Mouse (Mus musculus) natural killer cell, adult 2 months (primary cell): ENCODE data around the gene Tbca.

Experiments
- DNase-seq, 2 experiments: peaks; one replicate each; pipeline ENCODE4 v3.0.0; 2022; ENCODE audit warnings: low spot score in 2 of 2

Tbca gene

DNA sequence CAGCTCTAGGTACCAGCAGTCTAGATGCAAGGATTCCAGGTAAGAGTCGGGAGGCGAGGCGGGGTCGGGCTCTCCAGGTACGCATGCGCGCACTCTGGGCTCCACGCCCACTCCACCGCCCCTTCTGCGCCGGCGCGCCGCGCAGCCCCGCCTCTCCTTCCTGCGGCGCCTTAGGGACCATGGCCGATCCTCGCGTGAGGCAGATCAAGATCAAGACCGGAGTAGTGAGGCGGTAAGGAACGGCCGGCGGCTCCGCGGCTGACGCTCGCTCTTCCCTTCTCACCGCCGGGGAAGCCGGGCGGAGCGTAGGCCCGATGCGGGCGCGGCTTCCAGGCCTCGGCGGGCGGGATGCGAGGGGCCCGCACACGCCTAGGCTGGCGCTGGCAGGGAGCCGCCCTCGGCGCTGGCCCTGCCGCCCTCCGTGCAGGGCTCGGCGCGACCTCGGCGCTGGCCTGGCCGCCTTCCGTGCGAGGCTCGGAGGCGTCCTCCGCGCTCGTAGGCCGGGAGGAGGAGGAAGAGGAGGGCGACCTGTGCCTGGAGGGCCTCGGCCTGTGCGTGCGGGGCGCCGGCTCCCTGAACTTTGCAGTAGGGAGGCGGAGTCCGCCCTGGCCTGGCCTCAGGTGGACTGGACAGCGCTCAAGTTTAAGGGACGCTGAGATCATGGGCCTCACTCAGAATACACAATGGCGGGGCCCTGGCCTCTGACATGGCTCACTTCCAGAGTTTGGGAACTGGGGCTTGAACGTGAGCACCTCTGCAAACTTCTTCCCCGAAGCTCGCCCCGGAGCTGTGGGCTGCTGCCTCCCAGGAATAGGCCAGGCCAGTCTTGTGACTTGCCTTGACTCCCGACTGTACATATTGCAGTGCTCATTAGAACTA, at the start of gene Tbca:
TSS of gene Tbca (plus strand) at position 140 of the 879 bp plus-strand sequence.
- peak; percentile 75 to 83 for DNase-seq

DNA sequence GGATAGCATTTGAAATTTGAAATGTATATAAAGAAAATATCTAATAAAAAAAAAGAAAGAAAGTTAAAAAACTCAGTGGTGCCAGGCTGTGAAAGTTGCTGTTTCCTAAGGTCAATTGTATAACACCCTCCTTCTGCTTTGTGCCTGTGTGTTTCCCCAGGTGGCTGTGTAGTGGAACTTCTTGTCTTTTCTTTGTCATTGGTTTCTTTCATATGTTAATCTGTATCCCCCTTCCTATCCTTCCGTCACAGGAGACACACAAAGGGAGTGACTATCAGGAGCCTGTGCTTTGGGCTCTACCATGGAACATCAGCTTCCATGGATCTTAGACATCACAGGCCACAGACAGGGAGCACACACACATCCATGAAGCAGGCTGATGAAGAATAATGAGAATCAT, 43.5 kb upstream of the Tbca start:
- no peak for DNase-seq

DNA sequence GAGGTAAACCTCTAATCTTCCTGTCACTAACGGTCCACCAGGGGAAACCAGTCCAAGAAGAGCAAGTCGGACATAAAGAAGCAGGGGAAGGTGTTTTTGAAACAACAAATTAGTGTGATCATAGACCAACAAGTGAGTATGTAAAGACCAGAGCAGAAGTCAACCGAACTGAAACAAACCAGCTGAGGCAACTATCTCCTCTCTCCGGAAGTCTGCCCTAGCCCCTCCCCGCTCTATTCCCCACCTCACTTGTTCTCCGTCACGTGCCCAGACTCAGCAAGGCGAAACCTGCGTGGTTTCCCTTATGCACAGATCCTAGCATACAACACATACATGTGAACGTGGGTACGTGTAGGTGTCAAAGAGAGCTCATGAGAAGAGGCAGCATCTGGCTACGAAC, 22.9 kb upstream of the Tbca start:
- DNase-seq, result no peak

DNA sequence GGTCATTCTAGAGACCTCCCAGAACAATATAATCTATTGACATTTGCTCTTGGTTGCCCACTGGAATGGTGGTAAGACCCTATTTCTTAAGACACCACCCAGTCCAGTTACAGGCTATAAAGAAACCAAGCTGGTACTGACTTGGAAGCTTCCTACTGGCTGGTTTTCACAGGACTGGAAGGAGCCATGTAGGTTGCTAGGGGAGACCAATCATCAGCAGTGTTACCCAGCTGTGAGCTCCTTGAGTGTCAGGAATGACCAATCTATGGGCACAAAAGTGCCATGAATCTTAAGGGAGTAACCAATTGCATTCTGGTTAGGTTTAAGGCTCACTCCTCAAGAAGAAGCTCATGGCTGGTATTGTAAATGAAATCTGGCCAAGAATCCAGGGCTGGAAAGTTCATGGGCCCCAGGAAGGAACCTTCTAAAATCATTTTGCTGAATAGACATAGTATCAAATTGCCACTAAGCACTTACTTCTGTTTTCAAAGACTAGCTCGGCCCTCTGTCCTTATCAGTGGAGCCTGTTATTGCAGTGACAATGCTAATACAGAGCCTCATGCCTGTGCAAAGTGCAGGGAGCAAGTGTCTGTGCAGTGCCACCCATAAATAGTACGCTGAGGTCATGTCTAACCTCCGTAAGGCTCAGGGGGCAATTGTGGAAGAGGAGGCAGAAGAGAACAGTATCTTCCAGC, 20.1 kb upstream of the Tbca start:
- no peak for DNase-seq

DNA sequence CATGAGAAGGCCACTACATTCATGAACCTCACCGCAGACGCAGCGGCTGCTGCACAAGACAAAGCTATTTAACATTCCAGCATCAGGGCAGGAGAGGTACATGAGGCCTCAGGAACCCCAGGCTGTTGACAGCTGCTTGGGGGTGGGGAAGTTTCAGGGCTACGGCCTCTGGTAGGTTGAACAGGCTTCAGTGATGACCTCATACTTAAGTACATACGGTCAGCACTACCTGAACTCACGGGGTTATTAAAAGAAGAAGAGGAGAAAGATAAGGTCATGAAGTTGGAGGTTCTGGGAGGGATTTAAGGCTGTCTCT, 19.6 kb upstream of the Tbca start:
- DNase-seq, result no peak

DNA sequence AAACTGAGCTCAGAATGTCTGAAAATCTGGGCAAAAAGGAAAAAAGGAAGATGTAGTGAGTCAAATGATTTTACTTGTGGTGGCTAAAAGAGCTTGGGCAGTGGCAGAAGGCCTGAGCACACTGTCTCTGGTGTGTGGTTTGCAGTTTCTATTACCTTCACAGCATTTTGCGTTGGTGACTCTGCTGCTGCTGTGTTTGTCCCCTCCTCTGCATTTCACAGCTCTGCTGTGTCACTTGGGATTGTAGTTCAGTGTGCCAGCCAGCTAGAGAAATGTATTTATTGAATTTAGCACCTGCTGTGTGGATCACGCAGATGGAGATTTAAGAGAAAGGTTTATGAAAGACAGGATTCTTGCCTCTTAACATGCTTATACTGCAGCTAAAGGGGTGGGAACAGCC, 1.8 kb upstream of the Tbca start:
- DNase-seq, result no peak

DNA sequence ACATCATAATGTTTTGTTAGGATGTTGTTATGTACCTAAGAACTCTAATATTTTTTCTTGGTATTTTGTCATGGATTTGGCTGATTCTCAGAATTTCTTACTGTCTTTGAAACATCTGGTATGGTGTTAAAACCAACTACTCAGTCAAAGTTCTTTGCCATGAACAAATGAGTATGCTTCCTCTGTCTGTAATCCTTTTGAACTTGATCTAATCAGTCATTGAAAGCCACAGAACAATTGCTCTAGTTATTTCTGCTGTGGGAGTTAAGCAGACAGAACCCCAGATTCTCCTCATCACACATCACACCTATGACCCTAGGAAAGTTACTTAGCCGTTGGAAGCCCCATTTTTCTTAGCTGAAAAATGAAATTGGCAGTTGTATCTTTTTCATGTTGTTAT, 6.0 kb downstream of the Tbca start:
- DNase-seq, result no peak

DNA sequence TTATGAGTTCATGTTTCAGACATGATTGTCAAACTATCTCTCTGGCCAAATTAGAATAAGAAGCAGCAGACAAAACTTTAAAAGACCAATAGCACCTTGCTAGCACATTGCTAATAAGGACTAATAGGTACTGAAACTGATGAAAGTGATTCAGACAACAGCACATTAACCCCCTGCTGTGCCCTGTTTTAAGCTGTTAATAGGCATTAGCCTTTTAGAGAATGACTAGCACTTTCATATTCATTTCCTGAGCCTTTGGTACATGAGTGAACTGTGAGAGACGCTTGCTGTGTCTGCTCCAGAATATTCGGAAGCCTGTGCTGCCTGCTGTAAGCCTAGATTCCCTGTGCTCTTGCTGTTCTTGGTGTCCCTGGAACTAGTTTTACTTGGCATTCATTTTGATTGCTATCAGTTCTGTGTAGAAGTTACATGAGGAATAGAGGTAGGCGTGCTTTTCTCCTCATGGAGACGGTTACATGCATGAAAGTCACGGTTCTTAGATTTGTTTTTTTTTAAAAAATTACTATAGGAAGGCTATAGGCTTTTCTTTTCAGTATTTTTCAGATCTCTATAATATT, 14.9 kb downstream of the Tbca start:
- no peak for DNase-seq

DNA sequence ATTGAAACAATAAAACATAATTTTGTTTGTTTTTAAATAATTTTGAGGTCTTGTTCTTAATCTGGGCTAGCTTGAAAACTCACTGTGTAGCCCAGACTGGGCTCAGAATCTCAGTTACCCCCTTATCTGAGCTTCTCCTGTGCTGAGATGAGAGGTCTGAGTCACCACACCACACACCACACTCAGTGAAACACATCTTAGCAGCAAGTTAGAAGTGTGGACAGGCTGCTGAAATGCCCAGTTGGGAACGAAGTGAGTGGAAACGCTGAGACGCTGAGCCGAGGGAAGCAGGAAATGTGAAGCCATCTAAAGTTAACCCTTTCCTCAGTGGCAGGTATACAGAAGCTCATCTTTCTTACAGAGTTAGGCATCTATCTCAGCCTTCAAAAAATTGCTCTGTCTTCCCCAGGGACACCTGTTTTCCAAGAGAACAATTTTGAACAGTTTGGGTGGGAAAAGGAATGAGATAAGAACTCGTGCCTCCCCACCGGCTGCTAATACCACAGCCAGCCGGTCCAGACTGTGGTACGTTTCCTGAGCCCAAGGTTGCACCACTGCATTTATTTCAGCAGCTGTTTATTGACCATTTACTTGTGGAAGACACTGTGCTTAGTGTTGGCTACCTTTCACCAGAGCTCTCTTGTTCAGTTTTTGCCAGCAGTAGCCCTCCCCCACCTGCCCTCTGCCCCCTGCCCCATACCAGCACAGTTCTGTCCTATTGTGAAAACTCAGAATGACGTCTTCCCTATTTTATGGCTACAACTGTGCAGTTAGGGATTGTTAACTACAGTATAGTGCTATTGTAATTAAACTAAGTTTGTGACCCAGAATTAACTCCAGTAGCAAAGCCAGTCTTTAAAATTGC, 17.8 kb downstream of the Tbca start:
- DNase-seq, result no peak

DNA sequence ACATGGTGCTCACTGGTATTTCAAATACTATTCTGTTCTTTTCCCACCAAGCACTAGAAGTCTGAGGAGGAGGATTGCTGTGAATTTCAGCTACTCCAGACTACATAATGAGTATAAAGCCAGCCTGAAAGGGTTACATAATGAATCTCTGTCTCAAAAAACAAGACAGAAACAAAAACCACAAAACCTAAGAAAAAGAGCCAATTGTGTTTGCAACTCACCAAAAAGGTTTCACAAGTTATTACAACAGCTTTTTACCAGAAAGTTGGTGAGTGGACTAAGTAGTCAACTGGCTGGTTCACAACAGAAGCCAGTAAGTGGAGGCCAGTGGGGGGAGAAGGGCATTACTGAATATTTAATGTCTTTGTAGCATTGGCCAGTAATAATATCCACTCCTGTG, 19.9 kb downstream of the Tbca start:
- no peak for DNase-seq

DNA sequence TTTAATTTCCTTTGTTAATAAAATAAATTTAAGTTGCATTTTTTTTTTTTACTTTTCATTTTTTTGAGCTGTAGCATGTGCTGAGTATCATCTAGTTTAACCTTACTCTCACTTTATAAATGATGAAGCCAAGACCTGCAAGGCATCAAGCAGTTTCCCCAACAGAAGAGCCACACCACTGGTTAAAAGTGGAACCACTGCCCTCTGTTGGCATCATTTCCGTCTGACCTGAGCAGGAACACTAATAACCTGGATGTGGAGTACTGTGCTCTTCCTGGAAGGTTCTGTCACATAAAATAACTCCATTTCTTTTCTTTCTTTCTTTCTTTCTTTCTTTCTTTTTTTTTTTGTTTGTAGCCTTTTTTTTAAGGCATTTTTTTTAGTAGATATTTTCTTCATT, 21.0 kb downstream of the Tbca start:
- DNase-seq, result no peak

DNA sequence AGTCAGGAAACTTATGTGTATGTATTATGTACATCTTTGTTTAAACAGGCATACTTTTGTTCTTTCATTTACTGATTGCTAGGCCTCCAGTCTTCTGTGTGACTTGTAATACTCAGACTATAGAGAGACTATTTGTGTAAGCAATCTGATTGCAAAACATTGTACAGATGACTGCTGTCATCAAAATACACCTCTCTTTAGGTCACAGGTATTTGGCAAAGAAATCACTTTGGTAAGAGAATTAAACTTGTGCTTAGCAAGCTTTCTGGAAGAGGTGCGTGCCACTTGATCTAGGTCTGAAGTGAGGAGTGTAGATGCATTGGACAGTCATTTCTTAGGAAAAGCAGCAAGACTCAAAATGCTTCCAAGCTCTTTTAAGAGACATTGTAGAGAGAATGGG, 22.7 kb downstream of the Tbca start:
- no peak for DNase-seq

DNA sequence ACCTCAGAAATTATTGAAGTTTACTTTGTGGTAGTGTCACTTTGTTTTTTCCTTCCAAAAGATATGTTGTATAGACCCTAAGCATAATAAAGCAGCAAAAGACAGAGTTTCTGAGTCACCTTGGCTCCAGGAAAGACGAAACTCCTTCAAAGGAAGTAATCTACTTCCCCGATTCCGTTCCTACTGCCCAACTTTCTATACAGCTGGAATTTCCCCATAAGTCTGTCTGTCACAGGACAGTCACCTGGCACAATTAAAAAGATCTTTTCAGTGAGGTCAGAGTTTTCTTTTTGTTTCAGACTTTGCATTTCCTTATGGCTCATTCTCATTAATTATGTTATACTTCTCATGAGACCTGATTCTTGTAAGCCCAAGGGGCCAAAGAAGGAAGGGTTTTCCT, 25.1 kb downstream of the Tbca start:
- DNase-seq, result no peak

DNA sequence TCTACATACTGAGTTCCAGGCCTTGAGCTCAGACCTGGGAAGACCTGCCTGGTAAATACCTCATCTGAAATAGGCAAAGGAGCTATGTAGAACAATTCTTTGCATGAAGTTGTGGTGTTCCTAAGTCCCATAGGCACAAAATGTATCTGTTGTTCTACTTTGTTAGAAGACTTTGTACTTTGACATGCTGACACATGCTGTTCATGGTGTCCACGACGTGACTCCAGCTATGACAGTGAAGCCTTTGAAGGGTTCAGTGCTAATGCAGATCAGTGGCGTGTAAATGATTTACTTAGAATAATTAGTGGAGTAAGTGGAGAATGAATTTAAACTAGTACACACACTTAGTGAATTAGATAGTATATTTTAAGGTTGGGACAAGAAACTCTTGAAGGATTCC, 31.8 kb downstream of the Tbca start:
- DNase-seq, result no peak

DNA sequence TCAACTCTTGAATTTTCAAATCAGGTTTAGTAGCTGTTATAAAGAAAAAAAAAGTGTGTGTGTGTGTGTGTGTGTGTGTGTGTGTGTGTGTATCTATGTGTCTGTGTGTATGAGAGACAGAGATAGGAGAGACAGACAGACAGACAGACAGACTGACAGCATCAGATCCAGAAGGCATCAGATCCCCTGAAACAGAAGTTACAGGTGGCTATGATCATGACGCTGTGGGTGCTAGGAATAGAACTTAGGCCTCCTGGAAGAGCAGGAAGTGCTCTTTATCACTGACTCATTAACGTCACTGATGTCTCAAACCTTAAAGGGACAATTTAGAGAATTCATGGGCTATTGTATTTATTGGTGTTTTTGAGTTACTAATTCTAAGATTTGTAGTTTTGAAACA, 32.2 kb downstream of the Tbca start:
- DNase-seq, result no peak

DNA sequence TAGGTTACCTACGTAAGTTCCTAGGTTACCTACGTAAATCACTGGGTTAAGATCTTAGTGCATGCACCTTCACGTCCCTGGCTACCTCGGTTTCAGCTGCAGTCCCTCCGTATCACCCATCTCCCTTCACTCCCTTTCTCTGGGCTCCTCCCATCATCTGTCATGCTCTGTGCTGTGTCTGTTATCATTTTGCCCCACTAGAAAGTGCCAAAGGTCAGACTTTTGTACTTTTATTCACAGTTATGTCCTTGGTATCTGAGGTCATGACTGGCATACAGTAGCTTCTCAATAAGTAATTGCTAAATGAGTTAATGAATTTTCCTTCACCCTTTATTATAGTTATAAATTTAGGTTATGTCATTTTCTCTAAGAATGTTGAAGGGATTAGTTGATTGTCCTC, 37.7 kb downstream of the Tbca start:
- no peak for DNase-seq

DNA sequence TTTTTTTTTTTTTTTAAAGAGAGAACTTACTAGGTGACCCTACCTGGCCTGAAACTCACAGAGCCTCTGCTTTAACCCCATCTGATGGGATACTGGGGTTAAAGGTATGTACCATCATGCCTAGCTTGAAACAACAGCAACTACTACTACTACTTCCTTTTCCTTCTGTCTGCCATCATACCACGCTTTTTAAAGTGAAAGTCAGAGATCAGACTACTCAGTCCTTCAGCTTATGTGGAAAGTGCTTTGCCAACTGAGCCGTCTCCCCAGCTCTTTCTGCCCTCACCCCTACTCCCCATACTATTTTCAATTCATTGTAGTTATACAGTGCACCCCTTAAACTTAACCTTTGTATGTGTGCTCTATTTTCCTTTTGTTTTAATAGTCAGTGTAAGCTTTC, 38.3 kb downstream of the Tbca start:
- no peak for DNase-seq

DNA sequence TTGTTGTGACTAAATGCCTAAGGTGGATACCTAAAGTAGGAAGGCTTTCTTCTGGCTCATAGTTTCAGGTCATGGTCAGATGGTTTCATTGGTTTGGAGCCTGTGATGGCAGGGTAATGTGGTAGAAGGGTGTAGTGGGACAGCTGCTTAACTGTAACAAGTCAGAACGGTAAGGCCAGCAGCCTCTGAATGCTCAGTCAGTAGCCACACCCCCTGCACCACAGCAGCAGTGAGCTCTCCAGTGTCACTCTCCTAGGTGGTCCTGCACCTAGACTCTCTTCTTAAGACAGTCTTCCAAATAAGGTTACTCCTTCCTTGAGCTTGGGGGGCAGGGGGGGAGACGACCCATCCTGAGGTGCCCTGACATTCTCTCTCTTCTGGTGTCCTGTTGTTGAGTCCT, 39.1 kb downstream of the Tbca start:
- no peak for DNase-seq

DNA sequence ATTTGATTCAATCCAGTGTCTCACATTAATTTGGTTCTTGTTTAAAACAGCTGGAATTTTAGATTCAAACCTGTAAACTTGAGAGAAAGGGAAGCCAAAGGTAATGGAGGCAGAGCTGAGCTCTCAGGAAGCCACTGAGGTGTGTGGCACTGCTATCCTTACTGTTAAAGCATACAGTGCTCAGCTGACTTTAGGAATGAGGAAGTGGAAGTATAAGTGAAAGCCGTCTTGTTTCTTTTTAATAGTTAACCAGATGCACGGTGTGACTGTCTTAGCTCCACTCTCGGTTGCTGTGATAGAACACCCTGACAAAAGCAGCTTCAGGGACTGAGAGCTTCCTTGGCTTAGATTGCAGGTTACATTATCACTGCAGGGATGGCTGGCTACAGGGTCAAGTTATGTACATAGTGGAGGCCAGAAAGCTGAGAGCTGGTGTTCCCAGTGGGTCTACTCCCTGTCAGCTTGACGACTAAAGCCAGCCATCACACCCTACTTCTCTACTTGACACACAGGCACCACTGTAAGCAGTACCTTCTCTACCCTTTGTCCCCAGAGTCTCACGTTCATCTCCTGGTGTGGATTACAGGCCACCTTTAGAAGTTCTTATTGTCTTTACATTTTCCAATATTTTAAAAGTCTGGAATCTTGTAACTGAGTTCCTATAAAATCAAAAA, 49.5 kb downstream of the Tbca start:
- peak in 1 of 2 experiments; percentile 1 for DNase-seq

DNA sequence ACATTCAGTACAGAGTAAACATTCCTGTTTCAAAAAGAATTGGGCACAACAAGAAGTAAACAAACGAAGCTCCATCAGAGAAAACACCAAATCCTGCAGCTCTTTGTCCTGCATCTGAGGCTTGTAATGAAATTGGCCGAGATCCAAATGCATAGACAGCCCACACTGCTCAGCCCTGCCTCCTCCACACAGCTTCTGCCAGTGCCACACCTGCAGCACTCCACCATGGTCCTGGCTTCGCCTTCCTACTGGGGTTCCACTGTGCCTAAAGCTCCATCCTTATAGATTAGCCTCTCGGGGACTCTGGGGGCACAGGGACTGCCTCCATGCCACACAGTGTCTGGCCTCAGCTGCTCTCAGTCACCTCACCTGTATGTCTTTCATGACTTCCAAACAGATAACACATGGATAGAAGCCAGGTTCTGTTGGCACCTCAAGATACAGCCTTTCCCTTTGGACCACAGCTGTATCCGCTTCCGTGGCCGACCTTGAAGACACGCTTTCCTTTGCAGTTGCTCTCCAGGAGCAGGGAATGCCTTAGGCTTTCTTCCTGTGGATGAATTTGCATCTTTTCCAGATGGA, 50.1 kb downstream of the Tbca start:
- DNase-seq, result no peak

DNA sequence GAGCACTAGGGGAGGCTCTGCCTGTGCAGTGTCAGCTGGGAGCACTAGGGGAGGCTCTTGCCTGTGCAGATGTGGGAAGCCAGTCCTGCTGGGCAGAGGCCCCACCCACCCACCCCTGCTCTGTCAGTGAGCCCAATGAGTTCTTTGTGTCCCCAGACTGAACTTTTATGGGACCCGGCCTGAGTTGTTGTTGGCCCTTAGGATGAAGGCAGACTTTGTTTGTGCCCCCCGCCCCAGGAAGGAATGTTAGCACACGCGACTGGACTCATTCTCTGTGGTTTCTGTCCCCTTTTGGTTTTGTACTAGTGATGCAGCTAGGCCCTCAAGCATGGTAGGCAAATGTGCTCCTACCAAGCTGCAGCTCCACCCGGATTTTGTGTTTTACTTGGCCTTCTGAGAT, 54.5 kb downstream of the Tbca start:
- DNase-seq, result no peak
